10 mouse cellular contexts compared by ENCODE assay signal in genomic region chr2:30342061-30342460, GRCm38 (mm10).
"Had no signal": no experiment of that assay in that cellular context is flagged by ENCODE, and none has a peak within 500 bp of the region (broad histone marks: within the 10 kb centered on the region; RNA-seq: fewer than 3 reads in every experiment).

No protein-coding gene starts in this region.

- H3K4me1 ChIP-seq: liver, embryonic 13.5 days had no signal

- H3K27me3 ChIP-seq: liver, embryonic 13.5 days had no signal

- H3K9me3 ChIP-seq: liver, embryonic 13.5 days had no signal

- H3K4me2 ChIP-seq: liver, embryonic 13.5 days; midbrain, embryonic 11.5 days had no signal

- DNase-seq: kidney, postnatal 25 days; liver, embryonic 13.5 days; lung, adult 2 months; lung, postnatal 14 days; lung, postnatal 4 days; midbrain, embryonic 14.5 days; thymus, adult 18-20 months; thymus, postnatal 36 days had no signal

- H3K9ac ChIP-seq: liver, embryonic 13.5 days had no signal

- H3K27ac ChIP-seq: kidney, postnatal 0 days; liver, embryonic 13.5 days had no signal

- H3K4me3 ChIP-seq: liver, embryonic 13.5 days had no signal
